Mouse (Mus musculus) midbrain, postnatal 0 days (tissue): ENCODE data around the gene Rnf5. TPM values are rescaled to one million over a fixed set of nuclear protein-coding genes. Genes with fewer than 3 reads are reported as not detected.

ENCODE experiments used
- ATAC-seq: fragments of 200-750 bp; cut with Nextera tagmentation; 2 replicates; pipeline ENCODE4 v1.8.0; 2017; ENCODE audit warnings: moderate number of reproducible peaks, mild to moderate bottlenecking, moderate TSS enrichment, moderate library complexity; ENCODE audit not compliant: low FRiP score
- DNase-seq: peaks from one replicate; pipeline ENCODE4 v3.0.0-alpha.2; 2015; ENCODE audit warnings: low spot score
- H3K27ac ChIP-seq: fragments of 300-500 bp; sonication (generic); 2 replicates; pipeline ENCODE4 v1.5.1; 2014; ENCODE audit warnings: low read depth, mild to moderate bottlenecking, low read length, mixed read lengths
- H3K27me3 ChIP-seq: fragments of 300-500 bp; sonication (generic); 2 replicates; pipeline ENCODE4 v1.6.1; 2014; ENCODE audit warnings: low read length, control low read depth, mixed read lengths; ENCODE audit not compliant: insufficient read depth
- H3K36me3 ChIP-seq: fragments of 300-500 bp; sonication (generic); 2 replicates; pipeline ENCODE4 v1.6.1; 2014; ENCODE audit warnings: low read length, control low read depth, mixed read lengths; ENCODE audit not compliant: insufficient read depth
- H3K4me1 ChIP-seq: fragments of 300-500 bp; sonication (generic); 2 replicates; pipeline ENCODE4 v1.6.1; 2014; ENCODE audit warnings: mild to moderate bottlenecking, control low read depth, antibody characterized with exemption, low read length, mixed read lengths; ENCODE audit not compliant: insufficient read depth
- H3K4me2 ChIP-seq: fragments of 300-500 bp; sonication (generic); 2 replicates; pipeline ENCODE4 v1.6.1; 2014; ENCODE audit warnings: low read depth, mild to moderate bottlenecking, low read length, mixed read lengths; ENCODE audit not compliant: poor library complexity, severe bottlenecking
- H3K4me3 ChIP-seq: fragments of 300-500 bp; sonication (generic); 2 replicates; pipeline ENCODE4 v1.5.1; 2014; ENCODE audit warnings: low read depth, mild to moderate bottlenecking, low read length, moderate library complexity
- H3K9ac ChIP-seq: fragments of 300-500 bp; sonication (generic); replicated peaks from 2 replicates; pipeline ENCODE4 v1.6.1; 2014; ENCODE audit warnings: mild to moderate bottlenecking, low read length, moderate library complexity, mixed read lengths; ENCODE audit not compliant: poor library complexity, severe bottlenecking
- H3K9me3 ChIP-seq: fragments of 300-500 bp; sonication (generic); 2 replicates; pipeline ENCODE4 v1.6.1; 2016; ENCODE audit warnings: low read length, control low read depth
- CTCF ChIP-seq: IDR thresholded peaks from 2 replicates; pipeline ENCODE4 v1.5.1; 2016; ENCODE audit warnings: antibody characterized with exemption, mild to moderate bottlenecking
- WGBS: fragments of 180-500 bp; shearing (Covaris S2); extraction: QIAGEN DNeasy Blood & Tissue Kit; methylation state at CpG from one replicate; pipeline ENCODE4 v1.1.7; 2014; 5-methylcytosine and 5-hydroxymethylcytosine counted together
- polyA plus RNA-seq: library from polyadenylated mRNA; unstranded; fragments of >200 nt; fragmentation: Nextera tagmentation; extraction: Ambion mirVana; gene quantifications from 2 replicates; pipeline ENCODE4 v1.2.1, GENCODE M21; 2015
- total RNA-seq: library from RNA; depleted of rRNA; stranded (reverse); fragments of >200 nt; gene quantifications from 2 replicates; pipeline ENCODE4 v1.2.3, GENCODE M21; 2014

Rnf5 gene
- total and polyA plus RNA-seq, 2 experiments from 2014 or later: 59.0 to 236 TPM

GRCm38 (mm10) chr17:34587814-34588213 lies 15.7 kb downstream of the Rnf5 start:
- Histone ChIP-seq H3K27ac (peak overlapping the region; percentile 99), H3K4me3 (peak overlapping the region; percentile 71), H3K4me2 (peak overlapping the region; percentile 65), H3K36me3 (no peaks in the 10 kb centered on the region), H3K4me1 (peaks cover 27% of the 10 kb centered on the region), H3K9me3 (no peaks in the 10 kb centered on the region), H3K9ac (peak overlapping the region; percentile 79), H3K27me3 (no peaks in the 10 kb centered on the region)
- ATAC-seq (no peak), DNase-seq (no peak)
- no peak for TF ChIP-seq CTCF
- 4% methylated on average over 19 of the region's 19 CpGs for WGBS

GRCm38 (mm10) chr17:34587423-34587811 lies 16.1 kb downstream of the Rnf5 start:
- Histone ChIP-seq H3K9me3 (no peaks in the 10 kb centered on the region), H3K9ac (peak overlapping the region; percentile 79), H3K36me3 (no peaks in the 10 kb centered on the region), H3K27ac (peak overlapping the region; percentile 99), H3K4me1 (peaks cover 27% of the 10 kb centered on the region), H3K4me3 (peak overlapping the region; percentile 71), H3K27me3 (no peaks in the 10 kb centered on the region), H3K4me2 (peak overlapping the region; percentile 65)
- 0% methylated on average over 35 of the region's 50 CpGs for WGBS
- peak; percentile 97 for DNase-seq
- peak; percentile 88 for ATAC-seq
- TF ChIP-seq CTCF: no peak

- H3K27me3 ChIP-seq: no peaks in the 10 kb centered on the region
- H3K9me3 ChIP-seq: no peaks in the 10 kb centered on the region
- DNase-seq (peak; percentile 94), ATAC-seq (peak; percentile 79)
- no peaks in the 10 kb centered on the region for H3K36me3 ChIP-seq
- H3K4me3 ChIP-seq: peak overlapping the region; percentile 71
- WGBS: under 1% methylated on average over 36 of the region's 38 CpGs
- TF ChIP-seq CTCF: no peak
- peak overlapping the region; percentile 65 for H3K4me2 ChIP-seq
- peak overlapping the region; percentile 99 for H3K27ac ChIP-seq
- H3K4me1 ChIP-seq: peaks cover 27% of the 10 kb centered on the region
- H3K9ac ChIP-seq: peak overlapping the region; percentile 79
Measured at GRCm38 (mm10) chr17:34586796-34587422, 16.6 kb downstream of the Rnf5 start.

GRCm38 (mm10) chr17:34585877-34586771 lies 17.4 kb downstream of the Rnf5 start:
- DNase-seq (peak; percentile 41), ATAC-seq (peak; percentile 18; the same call in 1 of the 2 replicates)
- no peak for TF ChIP-seq CTCF
- H3K27me3 ChIP-seq: no peaks in the 10 kb centered on the region
- WGBS: 12% methylated on average over 32 of the region's 32 CpGs
- H3K4me1 ChIP-seq: peaks cover 22% of the 10 kb centered on the region
- H3K27ac ChIP-seq: peak overlapping the region; percentile 99
- peak overlapping the region; percentile 65 for H3K4me2 ChIP-seq
- H3K9ac ChIP-seq: peak overlapping the region; percentile 79
- no peaks in the 10 kb centered on the region for H3K36me3 ChIP-seq
- H3K4me3 ChIP-seq: peak overlapping the region; percentile 71
- H3K9me3 ChIP-seq: no peaks in the 10 kb centered on the region

GRCm38 (mm10) chr17:34585121-34585520 lies 18.4 kb downstream of the Rnf5 start:
- peaks cover 17% of the 10 kb centered on the region; the same call in 1 of the 2 replicates for H3K4me1 ChIP-seq
- peak overlapping the region; percentile 99; the same call in 1 of the 2 replicates for H3K27ac ChIP-seq
- H3K4me3 ChIP-seq: no peak overlapping the region
- H3K36me3 ChIP-seq: no peaks in the 10 kb centered on the region
- no peaks in the 10 kb centered on the region for H3K27me3 ChIP-seq
- WGBS: 93% methylated on average over 8 of the region's 8 CpGs
- ATAC-seq (no peak), DNase-seq (peak; percentile 22)
- no peak overlapping the region for H3K4me2 ChIP-seq
- no peak for TF ChIP-seq CTCF
- H3K9me3 ChIP-seq: no peaks in the 10 kb centered on the region
- H3K9ac ChIP-seq: no peak overlapping the region

GRCm38 (mm10) chr17:34583819-34584218 lies 19.7 kb downstream of the Rnf5 start:
- Histone ChIP-seq H3K36me3 (no peaks in the 10 kb centered on the region), H3K4me3 (no peak overlapping the region), H3K9me3 (no peaks in the 10 kb centered on the region), H3K4me1 (peaks cover 17% of the 10 kb centered on the region; the same call in 1 of the 2 replicates), H3K27me3 (no peaks in the 10 kb centered on the region), H3K4me2 (no peak overlapping the region), H3K9ac (no peak overlapping the region), H3K27ac (no peak overlapping the region)
- 81% methylated on average over 5 of the region's 8 CpGs for WGBS
- DNase-seq (no peak), ATAC-seq (no peak)
- no peak for TF ChIP-seq CTCF
